Comparison of ENCODE assay signal across 13 mouse cellular contexts in the genomic region with DNA sequence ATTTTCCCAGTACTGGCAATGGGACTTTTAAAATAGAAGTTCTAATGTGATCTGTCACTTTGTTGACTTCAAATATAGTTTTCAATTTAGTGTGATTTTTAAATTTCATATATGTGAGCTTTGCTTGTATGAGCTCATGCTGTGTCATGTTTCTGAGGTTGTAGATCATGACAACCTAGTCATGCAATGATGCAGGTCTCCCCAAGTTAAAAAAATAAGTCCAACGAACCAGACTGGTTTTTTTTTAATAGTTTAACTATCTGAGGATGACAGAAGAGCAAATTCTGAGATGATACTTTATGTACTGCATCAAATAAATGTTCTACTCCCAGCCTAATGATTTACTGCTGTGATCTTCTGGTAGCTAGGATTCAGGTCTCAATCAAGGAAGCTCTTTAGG.
"Had no signal": no experiment of that assay in that cellular context is flagged by ENCODE, and none has a peak within 500 bp of the region (broad histone marks: within the 10 kb centered on the region; RNA-seq: fewer than 3 reads in every experiment).

No protein-coding gene starts in this region.

- H3K27ac ChIP-seq: limb, embryonic 12.5 days; limb, embryonic 15.5 days; neural tube, embryonic 12.5 days had no signal

- H3K9me3 ChIP-seq: limb, embryonic 12.5 days; limb, embryonic 15.5 days; neural tube, embryonic 12.5 days had no signal

- H3K4me2 ChIP-seq: limb, embryonic 12.5 days; limb, embryonic 15.5 days; midbrain, embryonic 11.5 days; neural tube, embryonic 12.5 days had no signal

- H3K27me3 ChIP-seq: limb, embryonic 12.5 days; limb, embryonic 15.5 days; neural tube, embryonic 12.5 days had no signal

- H3K36me3 ChIP-seq: limb, embryonic 12.5 days; limb, embryonic 15.5 days; neural tube, embryonic 12.5 days had no signal

- DNase-seq: kidney, adult 18-20 months; kidney, adult 9 months; kidney, postnatal 14 days; kidney, postnatal 4 days; lung, postnatal 14 days; right cerebral cortex, postnatal 4 days; thymus, adult 18-20 months; thymus, postnatal 36 days had no signal

- H3K9ac ChIP-seq: limb, embryonic 12.5 days; limb, embryonic 15.5 days; neural tube, embryonic 12.5 days had no signal

- H3K4me3 ChIP-seq: limb, embryonic 12.5 days; limb, embryonic 15.5 days; neural tube, embryonic 12.5 days had no signal

- ATAC-seq: inflammation-experienced regulatory T-cells, adult 6 months had no signal
